Mouse (Mus musculus) liver, postnatal 0 days (tissue): ENCODE results near the gene Mcm3ap.

Experiments used
- CTCF ChIP-seq: sonication (generic); IDR thresholded peaks from 2 replicates; pipeline ENCODE4 v1.5.1; 2016; ENCODE audit warnings: antibody characterized with exemption, low read depth
- EP300 ChIP-seq: IDR thresholded peaks from 2 replicates; pipeline ENCODE4 v1.6.1; 2016; ENCODE audit warnings: antibody characterized with exemption, low read depth, mild to moderate bottlenecking

- TF ChIP-seq CTCF: no peak
- TF ChIP-seq EP300: no peak
Measured at GRCm38 (mm10) chr10:76505865-76506264, 37.1 kb downstream of the Mcm3ap start.
